Mouse (Mus musculus) B cell, adult 2 months (primary cell): Measurements from ENCODE around the gene Spata16.
"Not testable (repeated sequence)": the region's sequence is repeated elsewhere in the genome, so short reads cannot be mapped to it uniquely, and the experiment has no call there.

Experiments
- DNase-seq, 2 experiments: peaks; one replicate each; pipeline ENCODE4 v3.0.0; 2022

Spata16 gene

DNA sequence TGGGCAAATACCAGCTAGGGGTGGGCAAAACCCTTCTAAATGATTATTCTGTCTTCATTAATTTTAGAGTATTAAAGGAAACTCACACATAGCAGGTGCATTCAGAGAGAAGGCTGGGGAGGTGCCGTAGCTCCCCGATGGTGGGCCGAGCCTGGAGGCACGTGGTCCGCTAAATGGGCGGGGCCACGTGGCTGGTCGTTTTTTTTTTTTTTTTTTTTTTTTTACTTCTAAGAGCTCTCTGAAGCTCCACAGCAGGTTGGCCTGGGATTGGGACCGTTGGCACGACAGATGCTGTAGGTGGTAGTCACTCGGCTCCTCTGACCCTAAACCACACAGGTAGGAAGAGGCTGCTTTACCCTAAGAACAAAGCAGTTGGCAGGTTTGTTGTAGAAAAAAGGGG, at the start of gene Spata16:
Gene Spata16, plus strand, starts transcription at position 219 of the 400 bp plus-strand sequence.
- no peak for DNase-seq

DNA sequence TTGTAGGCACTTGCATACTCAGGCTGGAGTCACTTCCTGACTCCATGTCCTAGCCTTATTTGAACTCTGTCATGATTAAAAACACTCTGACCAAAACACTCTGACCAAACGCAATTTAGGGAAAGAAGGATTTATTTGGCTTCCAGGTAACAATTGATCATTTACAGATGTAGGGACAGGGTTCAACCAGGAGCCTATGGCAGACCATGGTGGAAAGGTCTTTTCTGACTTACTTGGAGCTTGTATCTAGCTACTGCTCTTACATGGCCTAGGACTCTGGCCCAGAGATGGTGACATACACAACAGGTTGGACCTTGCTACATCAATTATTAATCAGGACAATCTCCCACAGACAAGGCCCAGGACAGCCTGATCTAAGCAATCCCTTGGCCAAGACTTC, 32.6 kb upstream of the Spata16 start:
- no peak for DNase-seq

DNA sequence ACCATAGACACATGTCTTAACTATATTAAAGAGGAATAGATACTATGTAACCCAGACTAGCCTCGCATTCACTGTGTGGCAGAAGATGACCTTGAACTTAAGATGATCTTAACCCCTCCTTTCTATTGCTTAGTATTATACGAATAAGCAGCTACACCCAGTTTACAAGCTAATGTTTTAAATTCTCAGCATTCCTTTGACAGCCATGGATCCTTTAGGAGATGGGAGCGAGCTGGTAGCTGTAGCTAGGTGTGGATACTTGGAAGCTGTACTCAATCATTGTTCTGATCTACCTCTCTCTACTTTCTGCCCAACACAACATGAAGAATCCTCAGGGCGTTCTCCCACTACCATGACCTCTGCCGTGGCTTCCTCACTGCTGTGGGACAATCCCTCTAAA, 28.9 kb upstream of the Spata16 start:
- no peak for DNase-seq

DNA sequence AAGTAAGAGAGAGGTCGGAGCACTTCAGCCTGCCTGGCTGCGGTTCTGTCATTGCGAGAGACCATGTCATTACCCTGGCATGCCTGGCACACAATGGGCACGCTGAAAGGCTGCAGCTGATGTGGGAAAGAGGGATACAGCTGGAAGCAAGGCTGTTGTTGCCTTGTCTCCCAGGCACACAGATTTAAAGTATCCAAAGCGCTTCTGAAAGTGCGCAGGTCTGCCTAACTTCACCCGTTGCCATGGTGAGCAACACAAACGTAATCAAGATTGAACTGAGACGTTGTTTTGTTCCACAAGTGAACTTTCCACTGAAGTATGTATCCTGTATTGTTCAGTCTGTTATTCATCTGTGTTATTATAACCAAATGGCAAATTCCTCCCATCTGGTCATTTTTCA, 1.8 kb downstream of the Spata16 start:
- no peak for DNase-seq

DNA sequence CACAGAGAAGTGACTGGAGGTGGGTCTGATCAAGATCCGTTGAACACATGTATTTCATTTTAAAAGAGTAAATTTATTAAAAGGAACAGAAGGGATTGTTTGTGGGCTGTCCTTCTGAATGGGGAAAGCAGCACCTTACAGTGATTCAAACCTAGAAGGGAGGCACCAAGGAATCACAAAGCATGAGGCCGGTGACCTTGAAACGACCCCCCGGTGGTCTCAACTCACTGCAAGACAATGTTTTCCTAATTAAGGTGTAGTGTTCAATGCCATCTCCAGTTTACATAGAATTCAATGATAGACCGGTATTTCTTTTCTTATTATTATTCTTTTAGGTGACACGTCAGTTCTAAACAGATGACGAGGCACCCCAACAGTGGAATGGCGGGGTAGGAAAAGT, 2.4 kb downstream of the Spata16 start:
- no peak for DNase-seq

DNA sequence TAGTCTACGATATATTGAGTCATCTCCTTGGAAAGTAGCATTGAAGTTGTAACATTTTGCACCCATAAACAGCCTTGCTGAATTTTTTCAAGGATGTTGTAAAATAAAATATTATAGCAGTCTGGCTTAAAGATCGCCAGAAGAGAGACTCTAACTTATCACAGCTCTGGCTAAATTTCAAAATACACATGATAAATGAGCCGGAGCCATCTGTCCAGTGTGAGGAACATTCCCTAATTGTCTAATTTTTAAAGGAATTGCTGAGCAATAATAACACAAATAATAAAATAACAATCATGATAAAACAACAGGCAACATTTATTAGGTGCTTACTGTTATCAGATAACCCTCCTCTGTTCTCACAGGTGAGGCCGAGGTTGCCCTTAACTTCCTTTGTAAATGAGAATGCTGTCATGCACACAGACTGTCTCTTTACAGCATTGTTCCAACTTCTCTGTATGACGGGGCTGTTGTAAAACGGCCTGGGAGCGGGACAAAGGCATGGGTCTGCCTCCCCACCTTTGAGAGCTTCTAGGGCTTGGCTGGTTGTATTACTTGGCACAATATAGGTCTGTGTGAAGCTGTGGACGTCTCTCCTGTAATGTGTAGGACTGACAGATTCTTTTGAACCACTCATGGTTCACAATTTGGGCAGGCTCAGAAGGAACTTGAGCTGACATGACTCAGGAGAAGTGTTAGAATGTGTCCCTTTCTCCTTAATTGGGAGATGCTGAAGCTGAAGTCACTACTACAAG, 3.1 kb downstream of the Spata16 start:
- DNase-seq, result no peak

DNA sequence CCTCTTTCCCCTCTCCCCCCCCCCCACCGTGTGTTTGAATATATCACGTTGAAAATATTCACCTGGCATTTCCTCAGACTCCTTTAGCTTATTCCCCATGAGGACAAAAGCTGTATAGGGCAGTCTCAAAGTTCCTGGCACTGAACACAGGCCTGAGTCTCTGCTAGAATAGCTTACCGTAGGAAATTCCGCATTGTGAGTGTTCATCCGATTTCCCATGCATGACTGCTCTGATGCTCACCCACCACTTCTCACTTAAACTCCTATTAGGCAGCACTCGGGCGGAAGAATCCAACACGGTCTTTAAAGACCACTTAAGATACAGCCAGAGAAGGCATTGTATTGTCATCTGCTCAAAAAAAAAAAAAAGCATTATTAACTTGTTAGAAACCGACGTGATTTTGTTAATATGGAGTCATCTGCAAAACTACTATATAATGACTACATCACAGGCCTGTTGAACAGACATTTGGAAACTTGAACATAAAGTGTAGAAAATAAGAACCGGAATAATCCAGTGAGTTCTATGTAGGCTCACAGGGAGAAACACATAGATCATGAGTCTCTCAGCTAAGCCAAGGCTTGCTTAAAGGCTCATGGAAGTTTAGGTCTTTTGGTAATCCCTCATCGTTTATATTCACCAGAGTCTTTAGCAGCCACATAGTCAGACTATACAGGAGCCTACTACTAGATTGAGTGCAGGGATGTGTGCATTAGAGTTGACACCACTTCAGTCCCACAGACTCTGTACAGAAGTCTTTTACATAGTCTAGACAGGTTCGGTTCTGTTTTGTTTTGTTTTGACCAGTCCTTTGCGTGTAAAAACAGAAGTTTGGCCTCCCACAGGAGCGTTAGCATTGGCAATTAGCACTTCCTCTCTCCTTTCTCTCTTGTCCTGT, 4.2 kb downstream of the Spata16 start:
- DNase-seq, result no peak

DNA sequence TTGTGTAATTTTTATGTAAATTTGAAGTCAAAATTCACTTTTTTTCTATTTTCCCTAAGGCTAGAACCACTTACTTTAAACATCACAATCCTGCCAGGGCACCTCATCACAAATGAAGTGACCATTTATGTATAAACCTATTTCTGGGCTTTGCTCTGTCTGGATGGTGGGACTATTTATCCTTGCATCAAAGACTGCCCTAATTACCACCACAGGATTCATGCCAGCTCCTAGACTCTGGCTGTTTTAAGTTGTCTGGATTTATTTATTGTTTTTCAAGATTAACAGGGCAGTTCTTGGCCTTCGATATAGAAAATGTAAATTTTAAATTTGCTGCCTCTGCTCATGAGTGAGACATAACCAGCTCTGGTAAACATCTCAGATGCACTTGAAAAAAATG, 6.7 kb downstream of the Spata16 start:
- DNase-seq, result no peak

DNA sequence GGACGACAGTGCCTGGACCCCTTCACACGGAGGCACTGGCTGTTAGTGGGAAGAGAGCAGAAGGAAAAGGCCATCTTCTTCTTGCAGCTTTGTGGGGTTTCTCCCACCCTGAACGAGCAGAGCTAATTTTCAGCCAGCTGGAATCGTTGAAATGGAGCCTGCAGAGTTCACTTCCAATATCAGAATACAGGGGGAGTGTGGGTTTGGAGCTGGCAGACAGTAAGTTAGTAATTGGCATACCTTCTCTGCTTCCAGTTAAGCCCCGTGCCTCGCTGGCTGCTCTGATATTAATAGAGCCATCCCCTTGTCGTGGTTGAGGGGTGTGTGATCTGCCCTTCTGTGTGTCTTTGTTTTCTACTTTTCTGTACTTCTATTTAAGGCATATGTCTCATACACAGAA, 9.4 kb downstream of the Spata16 start:
- no peak for DNase-seq

DNA sequence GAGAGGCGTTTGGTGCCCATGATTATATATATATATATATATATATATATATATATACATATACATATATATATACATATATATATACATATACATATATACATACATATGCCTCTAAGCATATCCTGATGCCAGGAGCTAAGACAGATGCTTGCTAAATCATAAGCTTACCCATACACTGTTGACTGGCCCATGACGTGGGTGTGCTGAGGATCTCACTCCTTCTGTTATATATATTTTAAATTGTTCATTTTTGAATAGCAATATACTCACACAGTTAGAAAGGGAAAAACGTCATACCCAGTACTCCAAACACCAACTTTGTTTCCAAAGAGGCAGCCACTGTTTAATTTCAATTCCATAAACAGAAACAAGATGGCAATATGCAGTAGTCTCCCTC, 48.4 kb downstream of the Spata16 start:
- DNase-seq, result no peak

DNA sequence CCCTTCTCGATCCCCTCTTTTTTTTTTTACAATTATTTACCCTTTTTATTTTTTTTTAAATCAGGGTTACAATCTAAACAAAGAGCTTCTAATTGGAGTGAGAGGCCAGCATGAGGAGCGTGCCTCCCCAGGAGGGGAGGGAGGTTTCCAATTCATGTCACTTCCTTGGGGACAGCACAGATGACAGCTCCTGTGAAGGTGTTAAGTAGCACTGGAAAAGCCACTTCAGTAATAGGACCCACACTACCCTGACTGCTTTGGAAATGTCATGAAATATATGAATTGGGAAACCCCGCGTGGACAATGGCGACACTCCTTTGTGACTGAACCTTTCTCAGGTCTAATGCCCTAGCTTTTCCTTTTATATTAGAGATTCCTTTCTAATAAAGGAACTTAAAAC, 72.1 kb downstream of the Spata16 start:
- not testable (repeated sequence) for DNase-seq

DNA sequence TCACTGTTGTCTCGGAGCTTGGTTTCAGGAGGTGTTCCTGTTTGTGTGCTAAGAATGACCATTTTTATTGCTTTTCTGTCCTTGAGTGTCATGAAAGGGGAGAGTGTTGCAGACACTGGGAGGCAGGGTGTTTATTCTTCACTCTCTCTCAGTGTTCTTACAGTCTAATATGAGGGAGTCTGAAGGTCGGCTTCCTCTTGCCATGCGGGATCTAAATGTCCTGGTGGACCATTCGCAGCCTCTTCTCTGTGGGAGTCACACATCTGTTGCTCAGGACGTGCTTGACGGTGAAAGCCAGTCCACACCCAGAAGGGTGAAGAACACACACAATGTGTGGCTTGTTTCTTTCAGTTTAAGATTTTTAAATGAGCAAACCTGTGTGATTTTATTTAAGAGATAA, 90.1 kb downstream of the Spata16 start:
- no peak for DNase-seq

DNA sequence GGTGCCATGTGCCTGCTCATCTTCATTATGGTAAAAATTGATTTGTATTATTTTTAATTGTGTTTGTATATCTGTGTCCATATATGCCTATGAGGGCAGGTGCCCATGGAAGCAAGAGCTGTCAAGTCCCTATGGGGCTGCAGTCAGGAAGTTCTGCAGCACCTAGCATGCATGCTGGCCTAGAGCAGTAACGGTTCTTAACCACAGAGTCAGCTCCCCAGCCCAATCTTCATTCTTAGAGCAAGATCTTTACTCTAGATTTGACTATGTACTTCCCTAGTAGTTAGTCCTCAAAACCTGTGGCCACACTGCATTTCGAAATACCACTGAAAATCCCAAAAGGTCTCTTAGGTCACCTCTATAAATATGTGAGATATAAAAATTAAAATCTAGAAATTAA, 113.1 kb downstream of the Spata16 start:
- no peak for DNase-seq

DNA sequence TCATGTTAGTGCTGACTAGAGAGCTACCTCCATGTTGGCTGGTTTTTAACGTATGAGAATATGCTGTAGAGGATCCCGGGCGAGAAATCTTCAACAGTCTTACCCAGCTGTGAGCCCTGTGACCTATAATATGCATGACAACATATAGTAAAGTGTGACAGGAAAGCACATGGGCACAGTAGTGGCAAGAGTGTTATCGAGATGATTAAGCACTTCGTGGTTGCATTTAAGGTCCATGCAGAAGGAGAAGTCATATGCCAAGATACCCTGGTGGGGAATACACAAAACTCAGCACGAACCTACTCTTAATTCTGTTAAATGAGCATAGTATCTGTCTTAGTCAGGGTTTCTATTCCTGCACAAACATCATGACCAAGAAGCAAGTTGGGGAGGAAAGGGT, 115.0 kb downstream of the Spata16 start:
- DNase-seq, result no peak

DNA sequence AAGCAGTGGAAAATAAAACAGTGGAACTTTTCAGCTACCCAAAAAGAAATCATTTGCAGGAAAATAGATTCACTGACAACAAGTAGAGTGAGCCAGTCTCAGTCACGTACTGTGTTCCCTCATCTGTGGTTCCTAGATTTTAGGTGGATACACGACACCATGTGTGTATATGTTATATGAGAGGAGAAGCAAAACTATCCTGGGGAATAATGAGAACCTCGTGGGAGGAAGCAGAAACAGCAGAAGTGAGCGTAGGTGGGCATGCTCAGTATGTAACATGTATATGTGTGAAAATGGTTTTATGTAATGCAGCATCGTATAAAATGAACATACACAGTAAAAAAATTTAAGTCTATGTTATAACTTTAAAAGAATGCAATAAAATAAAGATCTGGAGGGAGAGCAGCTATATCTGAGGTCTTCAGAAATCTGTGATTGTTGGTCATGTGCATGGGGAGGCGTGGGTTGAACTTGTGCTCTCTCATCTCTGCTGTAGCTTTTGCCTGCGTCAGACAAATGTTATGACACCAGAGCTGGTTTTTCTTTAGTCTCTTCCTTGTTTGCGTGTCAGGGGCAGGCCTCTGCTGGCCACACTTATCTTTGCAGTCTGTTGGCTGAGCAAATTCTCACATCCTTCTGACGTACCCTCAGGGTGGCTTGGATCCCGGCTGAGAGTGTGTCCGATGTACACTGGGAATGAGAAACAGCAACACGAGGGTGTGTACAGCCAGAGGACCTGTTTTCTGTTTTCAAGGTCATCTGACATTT, 156.1 kb downstream of the Spata16 start:
- DNase-seq, result no peak

DNA sequence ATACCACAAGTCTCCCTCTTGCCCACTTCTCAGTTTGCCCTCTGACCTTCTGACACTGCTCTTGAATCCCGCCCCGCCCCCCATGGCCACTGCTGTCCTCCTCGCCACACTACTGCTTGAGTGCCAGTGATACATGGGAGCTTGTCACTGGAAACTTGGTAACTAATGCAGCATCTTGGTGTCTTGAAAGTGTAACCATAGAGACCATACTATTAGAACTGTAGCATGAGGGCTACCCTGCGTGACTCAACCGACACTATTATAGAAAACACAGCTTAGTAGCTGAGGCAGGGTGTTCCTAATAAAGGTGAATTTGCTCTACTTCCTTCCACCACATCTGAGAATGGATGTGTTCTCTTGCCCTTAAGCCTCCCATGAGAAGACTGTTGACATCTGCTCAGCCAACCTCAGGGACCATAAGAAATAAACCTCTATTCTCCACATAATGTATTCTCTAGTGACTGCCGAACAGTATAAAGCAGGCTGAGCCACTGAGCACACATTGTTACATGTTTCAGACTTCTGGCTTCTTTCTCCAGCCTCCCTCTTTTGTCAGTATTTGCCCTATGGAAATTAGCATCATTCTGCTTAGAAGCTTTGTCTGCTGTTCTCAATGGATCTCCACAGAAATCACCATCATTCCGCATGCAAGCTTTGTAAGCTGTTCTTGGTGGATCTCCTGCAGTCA, 158.6 kb downstream of the Spata16 start:
- DNase-seq, result no peak

DNA sequence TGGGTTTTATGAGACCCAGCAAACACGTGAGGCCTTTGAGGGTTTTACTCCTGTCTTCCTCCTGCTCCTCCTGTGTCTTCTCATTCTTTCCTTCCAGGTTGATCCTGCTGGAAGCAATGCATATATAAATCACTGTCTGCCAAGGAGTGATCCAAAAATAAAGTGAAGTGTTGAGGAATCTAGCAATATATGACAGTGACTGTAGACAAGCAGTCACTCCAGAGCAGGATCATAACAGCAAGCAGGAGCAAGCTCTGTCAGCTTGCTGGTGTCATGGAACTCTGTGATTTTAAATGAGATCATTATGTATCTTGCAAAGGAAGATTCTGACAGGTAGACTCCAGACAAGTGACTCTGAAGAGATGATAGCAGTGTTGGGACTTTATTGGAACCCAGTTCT, 159.5 kb downstream of the Spata16 start:
- no peak for DNase-seq

DNA sequence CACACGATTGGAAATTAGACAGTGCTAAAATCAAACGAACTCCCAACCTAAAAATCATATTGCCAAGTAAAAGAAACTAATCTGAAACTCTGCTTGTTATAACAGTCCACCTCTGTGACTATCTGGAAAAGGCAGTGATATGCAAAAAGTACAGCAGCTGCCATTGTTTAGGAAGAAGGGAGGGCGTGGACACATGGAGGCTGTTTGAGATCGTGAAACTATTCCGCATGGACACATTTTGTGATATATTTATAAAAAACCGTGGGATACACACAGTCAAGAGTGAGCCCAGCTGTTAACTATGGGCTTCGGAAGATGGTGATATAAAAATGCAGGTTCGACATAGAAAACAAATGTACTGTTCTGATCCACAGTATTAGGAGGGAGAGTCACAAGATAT, 176.9 kb downstream of the Spata16 start:
- DNase-seq, result no peak

DNA sequence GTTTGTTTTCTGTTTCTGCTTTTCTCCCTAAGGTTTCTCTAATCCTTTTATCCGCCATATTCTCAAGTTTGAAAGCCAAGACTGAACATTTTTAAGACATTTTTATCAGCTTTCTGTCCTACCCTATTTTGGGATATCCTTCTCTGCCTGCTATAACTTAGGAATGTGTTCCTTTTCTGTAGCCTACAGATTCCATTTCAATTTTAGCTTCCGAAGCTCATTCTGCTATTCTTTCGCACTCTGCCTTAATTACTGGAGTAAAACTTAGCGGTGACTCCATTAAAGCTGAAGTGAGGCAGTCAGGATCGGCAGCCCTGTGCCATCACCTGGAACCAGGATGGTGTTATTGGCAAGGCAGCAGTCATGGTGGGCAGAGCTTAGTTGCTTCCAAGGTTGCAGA, 178.3 kb downstream of the Spata16 start:
- no peak for DNase-seq

DNA sequence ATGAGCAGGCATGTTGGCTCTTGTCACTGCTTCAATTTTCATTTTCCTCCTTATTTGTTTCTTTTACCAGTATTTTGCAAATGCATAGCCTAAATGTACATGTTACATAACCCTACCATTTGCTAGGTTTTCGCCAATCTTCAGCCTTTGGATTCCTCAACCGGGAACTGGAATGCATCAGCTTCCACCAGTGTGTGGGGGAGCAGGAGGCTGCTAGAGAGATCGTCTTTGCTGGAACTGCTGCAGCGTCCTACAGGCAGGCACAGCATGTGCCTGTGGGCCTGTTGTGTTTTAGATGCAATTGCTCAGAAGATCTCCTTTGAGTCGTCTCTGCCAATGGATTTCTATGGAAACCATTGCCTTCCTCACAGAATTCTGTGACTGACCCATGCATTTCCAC, 182.0 kb downstream of the Spata16 start:
- DNase-seq, result no peak

DNA sequence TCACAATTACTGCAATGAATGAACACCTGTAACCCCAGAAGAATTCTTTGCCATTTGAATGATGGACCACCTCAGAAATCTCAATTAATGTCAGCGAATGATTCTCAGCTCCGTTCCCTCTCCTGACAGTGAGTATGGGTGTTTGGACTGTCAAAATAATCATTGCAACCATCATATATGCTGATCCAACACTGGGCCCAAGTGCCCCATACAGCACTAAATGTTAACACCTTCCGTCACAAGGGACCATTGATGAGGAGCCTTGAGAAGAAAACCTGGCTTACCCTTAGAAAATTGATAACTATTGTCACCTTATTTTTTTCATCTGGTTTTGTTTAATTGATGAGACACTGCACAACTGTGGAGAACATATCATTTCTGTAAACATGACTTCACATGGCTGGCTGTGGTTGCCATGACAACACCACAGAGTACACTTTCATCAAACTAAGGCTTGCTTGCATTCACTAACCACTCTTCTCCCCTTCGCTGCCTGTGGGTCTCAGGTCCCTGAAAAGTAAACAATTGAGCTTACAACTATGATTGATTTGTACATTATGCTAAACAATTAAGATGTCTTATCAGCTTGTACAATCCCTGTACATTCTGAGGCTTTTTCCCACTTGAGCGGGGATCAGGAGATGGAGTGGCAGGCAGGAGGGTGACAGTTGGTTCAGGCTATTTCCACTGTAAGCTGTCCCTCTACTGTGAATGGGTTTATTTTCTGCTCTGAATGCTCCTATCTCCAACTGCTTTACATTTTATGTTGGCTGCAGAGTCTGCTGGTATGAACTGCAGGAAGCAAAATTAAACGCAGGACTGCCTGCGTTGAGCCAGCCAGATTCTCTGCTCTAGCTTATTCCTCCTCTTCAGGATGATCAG, 189.8 kb downstream of the Spata16 start:
- DNase-seq, result no peak

DNA sequence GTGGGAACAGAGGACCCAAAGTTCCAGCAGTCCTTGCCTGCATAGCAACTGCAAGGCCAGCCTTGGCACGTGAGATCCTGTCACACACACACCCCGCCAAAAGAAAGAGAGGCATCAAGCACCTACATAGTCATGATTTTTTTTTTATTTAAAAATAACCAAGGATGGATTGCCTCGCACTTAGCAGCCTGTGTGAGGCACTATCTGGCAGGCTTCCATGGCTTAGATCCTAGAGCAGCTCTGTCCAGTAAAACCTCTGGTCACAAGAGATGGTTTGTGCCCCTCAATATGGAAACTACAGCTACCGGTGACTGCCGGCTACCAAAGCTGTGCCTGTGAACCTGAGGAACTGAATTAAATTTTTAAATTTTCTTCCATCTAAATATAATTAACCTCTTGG, 195.5 kb downstream of the Spata16 start:
- no peak for DNase-seq
